Mouse (Mus musculus): Measurements from ENCODE around the gene Gm13272.
"Not testable (repeated sequence)": the region's sequence is repeated elsewhere in the genome, so short reads cannot be mapped to it uniquely, and the experiment has no call there.

Gm13272 gene

DNA sequence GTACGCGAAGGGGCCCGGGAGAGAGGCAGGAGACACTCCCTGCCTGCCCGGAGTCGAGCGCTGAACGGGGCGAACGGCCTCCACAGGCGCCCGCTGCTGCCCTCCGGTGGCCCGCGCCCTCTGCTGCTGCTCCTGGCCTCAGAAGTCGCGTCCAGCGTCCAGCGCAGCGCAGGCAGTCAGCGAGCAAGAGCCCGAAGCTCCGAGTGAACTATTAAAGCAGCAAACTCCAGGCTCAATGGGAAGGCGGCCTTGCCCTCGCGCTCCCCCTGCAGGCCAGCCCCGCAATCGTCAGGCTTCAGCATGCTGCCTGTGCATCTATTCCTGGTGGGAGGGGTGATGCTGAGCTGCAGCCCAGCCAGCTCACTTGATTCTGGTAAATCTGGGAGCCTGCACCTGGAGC lies 5.8 kb downstream of the Gm13272 start, which contains the start of gene Gm13276:
Gm13276 (plus strand) TSS at position 301 of the 400 bp plus-strand sequence.
- not testable (repeated sequence) for DNase-seq (ENCODE audit: low spot score in 2 of 2)

DNA sequence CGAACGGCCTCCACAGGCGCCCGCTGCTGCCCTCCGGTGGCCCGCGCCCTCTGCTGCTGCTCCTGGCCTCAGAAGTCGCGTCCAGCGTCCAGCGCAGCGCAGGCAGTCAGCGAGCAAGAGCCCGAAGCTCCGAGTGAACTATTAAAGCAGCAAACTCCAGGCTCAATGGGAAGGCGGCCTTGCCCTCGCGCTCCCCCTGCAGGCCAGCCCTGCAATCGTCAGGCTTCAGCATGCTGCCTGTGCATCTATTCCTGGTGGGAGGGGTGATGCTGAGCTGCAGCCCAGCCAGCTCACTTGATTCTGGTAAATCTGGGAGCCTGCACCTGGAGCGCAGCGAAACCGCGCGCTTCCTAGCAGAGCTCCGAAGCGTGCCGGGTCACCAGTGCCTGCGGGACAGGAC lies 8.8 kb downstream of the Gm13272 start, which contains the start of gene Gm13277:
Gm13277 (plus strand) TSS at position 231 of the 400 bp plus-strand sequence.
- peak; percentile 61 to 66 for DNase-seq (ENCODE audit: low spot score in 2 of 2)

DNA sequence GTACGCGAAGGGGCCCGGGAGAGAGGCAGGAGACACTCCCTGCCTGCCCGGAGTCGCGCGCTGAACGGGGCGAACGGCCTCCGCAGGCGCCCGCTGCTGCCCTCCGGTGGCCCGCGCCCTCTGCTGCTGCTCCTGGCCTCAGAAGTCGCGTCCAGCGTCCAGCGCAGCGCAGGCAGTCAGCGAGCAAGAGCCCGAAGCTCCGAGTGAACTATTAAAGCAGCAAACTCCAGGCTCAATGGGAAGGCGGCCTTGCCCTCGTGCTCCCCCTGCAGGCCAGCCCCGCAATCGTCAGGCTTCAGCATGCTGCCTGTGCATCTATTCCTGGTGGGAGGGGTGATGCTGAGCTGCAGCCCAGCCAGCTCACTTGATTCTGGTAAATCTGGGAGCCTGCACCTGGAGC lies 11.6 kb downstream of the Gm13272 start, which contains the start of gene Gm13278:
Gm13278 (plus strand) TSS at position 301 of the 400 bp plus-strand sequence.
- DNase-seq (ENCODE audit: low spot score in 2 of 2), result not testable (repeated sequence)

DNA sequence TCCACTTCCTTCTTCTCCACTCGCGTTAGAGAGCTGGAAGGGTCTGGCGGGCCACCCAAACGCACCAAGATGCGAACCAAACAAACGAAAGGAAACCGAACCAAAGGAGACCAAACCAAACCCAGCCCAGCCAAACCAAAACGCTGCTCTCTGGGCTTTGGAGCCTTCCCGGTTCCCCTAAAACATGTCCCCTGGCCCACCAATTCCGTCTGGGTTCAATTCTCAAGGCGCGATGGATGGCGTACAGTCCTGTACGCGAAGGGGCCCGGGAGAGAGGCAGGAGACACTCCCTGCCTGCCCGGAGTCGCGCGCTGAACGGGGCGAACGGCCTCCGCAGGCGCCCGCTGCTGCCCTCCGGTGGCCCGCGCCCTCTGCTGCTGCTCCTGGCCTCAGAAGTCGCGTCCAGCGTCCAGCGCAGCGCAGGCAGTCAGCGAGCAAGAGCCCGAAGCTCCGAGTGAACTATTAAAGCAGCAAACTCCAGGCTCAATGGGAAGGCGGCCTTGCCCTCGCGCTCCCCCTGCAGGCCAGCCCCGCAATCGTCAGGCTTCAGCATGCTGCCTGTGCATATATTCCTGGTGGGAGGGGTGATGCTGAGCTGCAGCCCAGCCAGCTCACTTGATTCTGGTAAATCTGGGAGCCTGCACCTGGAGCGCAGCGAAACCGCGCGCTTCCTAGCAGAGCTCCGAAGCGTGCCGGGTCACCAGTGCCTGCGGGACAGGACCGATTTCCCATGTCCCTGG lies 14.5 kb downstream of the Gm13272 start, which contains the start of gene Gm13275:
Gm13275 (plus strand) TSS at position 552 of the 740 bp plus-strand sequence.
- DNase-seq (ENCODE audit: low spot score in 2 of 2), result peak; percentile 57 to 69

DNA sequence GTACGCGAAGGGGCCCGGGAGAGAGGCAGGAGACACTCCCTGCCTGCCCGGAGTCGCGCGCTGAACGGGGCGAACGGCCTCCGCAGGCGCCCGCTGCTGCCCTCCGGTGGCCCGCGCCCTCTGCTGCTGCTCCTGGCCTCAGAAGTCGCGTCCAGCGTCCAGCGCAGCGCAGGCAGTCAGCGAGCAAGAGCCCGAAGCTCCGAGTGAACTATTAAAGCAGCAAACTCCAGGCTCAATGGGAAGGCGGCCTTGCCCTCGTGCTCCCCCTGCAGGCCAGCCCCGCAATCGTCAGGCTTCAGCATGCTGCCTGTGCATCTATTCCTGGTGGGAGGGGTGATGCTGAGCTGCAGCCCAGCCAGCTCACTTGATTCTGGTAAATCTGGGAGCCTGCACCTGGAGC lies 17.4 kb downstream of the Gm13272 start, which contains the start of gene Gm13279:
Gm13279 (plus strand) TSS at position 301 of the 400 bp plus-strand sequence.
- not testable (repeated sequence) for DNase-seq (ENCODE audit: low spot score in 2 of 2)

DNA sequence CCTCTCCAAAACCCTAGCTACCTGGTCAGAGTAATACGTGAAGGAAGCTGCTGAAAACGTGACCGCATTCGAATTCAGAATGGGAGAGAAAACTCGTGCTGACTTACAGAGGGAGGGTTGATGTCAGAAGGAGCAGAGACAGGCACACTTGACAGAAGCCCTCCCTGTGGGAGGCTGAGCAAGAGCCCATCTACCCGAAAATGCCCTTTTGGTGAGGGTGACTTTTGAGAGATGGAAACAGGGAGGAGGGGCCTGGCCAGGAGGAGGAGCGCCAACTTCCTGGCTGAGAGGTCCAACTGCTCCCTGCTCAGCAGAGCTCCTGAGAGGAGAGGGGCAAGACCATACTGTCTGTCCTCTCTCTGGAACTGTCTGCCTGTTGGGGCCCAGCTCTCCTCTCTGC lies 19.7 kb downstream of the Gm13272 start, which contains the start of gene Gm13285:
Gm13285 (plus strand) TSS at position 301 of the 400 bp plus-strand sequence.
- DNase-seq (ENCODE audit: low spot score in 2 of 2), result not testable (repeated sequence)

DNA sequence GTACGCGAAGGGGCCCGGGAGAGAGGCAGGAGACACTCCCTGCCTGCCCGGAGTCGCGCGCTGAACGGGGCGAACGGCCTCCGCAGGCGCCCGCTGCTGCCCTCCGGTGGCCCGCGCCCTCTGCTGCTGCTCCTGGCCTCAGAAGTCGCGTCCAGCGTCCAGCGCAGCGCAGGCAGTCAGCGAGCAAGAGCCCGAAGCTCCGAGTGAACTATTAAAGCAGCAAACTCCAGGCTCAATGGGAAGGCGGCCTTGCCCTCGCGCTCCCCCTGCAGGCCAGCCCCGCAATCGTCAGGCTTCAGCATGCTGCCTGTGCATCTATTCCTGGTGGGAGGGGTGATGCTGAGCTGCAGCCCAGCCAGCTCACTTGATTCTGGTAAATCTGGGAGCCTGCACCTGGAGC lies 23.3 kb downstream of the Gm13272 start, which contains the start of gene Gm13287:
Gm13287 (plus strand) TSS at position 301 of the 400 bp plus-strand sequence.
- DNase-seq (ENCODE audit: low spot score in 2 of 2), result not testable (repeated sequence)

DNA sequence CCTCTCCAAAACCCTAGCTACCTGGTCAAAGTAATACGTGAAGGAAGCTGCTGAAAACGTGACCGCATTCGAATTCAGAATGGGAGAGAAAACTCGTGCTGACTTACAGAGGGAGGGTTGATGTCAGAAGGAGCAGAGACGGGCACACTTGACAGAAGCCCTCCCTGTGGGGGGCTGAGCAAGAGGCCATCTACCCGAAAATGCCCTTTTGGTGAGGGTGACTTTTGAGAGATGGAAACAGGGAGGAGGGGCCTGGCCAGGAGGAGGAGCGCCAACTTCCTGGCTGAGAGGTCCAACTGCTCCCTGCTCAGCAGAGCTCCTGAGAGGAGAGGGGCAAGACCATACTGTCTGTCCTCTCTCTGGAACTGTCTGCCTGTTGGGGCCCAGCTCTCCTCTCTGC lies 25.6 kb downstream of the Gm13272 start, which contains the start of gene Gm13288:
Gm13288 (plus strand) TSS at position 301 of the 400 bp plus-strand sequence.
- not testable (repeated sequence) for DNase-seq (ENCODE audit: low spot score in 2 of 2)

DNA sequence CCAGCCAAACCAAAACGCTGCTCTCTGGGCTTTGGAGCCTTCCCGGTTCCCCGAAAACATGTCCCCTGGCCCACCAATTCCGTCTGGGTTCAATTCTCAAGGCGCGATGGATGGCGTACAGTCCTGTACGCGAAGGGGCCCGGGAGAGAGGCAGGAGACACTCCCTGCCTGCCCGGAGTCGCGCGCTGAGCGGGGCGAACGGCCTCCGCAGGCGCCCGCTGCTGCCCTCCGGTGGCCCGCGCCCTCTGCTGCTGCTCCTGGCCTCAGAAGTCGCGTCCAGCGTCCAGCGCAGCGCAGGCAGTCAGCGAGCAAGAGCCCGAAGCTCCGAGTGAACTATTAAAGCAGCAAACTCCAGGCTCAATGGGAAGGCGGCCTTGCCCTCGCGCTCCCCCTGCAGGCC lies 26.1 kb downstream of the Gm13272 start:
- not testable (repeated sequence) for DNase-seq (ENCODE audit: low spot score in 2 of 2)

DNA sequence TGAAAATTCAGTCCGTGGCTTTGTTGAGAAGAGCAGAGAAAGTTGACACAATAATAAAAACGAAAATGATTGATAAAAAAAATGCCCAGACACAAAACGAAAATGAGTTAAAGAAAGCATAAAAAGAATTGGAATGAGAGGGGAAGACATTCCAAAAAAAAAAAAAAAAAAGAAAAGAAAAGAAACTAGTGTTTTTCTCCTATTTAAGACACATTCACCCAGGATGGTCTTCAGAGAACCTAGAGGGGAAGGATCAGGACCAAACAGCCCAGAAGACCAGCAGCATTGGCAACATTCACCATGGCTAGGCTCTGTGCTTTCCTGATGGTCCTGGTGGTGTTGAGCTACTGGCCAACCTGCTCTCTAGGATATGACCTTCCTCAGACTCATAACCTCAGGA lies 36.3 kb downstream of the Gm13272 start, which contains the start of gene Ifna7:
Ifna7 (plus strand) TSS at position 301 of the 400 bp plus-strand sequence.
- no peak for DNase-seq (ENCODE audit: low spot score in 2 of 2)

DNA sequence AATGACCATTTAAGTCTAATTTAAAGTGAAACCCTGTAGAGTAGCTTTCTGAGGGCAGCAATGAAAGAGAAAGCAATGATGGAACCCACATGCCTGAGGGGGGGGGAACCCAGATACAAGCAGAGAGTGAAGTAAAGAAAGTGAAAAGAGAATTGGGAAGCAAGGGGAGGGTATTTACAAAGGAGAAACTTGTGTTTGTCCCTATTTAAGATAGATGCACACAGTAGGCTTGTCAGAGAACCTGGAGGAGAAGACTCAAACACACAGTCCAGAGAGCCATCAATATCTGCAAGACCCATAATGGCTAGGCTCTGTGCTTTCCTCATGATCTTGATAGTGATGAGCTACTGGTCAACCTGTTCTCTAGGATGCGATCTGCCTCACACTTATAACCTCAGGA lies 40.0 kb downstream of the Gm13272 start, which contains the start of gene Ifna11:
Ifna11 (plus strand) TSS at position 301 of the 400 bp plus-strand sequence.
- no peak for DNase-seq (ENCODE audit: low spot score in 2 of 2)

DNA sequence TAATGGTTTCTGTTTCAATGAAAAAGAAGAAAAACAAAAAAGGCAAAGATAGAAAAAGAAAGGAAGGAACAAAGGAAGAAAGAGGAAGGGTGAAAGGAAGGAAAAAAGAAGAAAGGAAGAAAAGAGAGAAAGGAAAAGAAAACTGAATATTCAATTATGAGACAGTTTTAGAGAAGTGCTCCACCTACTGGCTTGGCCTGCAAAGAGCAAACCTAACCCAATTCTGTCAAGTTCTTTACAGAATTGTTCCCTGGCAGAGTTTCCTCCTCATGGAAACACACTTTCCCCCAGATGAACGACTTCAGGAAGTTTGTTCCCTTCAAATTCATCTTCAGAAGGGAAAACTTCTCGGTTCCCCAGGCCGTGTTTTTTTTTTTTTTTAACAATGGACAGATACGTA lies 43.3 kb downstream of the Gm13272 start:
- peak in 1 of 2 experiments; percentile 22 for DNase-seq (ENCODE audit: low spot score in 2 of 2)

DNA sequence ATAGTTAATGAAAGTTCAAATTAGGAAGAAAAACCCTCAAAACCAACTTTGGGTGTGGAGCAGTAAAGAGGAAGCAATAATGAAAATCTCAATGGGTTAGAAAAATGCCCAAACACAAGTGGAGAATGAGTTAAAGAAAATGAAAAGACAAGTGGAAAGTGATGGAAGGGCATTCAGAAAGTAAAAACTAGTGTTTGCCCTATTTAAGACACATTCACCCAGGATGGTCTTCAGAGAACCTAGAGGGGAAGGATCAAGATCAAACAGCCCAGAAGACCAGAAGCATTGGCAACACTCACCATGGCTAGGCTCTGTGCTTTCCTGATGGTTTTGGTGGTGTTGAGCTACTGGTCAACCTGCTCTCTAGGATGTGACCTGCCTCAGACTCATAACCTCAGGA lies 47.5 kb downstream of the Gm13272 start, which contains the start of gene Ifna6:
Ifna6 (plus strand) TSS at position 301 of the 400 bp plus-strand sequence.
- not testable (repeated sequence) for DNase-seq (ENCODE audit: low spot score in 2 of 2)
